Mouse (Mus musculus): ENCODE measurements around the gene Cdh3.

Cdh3 gene

DNA sequence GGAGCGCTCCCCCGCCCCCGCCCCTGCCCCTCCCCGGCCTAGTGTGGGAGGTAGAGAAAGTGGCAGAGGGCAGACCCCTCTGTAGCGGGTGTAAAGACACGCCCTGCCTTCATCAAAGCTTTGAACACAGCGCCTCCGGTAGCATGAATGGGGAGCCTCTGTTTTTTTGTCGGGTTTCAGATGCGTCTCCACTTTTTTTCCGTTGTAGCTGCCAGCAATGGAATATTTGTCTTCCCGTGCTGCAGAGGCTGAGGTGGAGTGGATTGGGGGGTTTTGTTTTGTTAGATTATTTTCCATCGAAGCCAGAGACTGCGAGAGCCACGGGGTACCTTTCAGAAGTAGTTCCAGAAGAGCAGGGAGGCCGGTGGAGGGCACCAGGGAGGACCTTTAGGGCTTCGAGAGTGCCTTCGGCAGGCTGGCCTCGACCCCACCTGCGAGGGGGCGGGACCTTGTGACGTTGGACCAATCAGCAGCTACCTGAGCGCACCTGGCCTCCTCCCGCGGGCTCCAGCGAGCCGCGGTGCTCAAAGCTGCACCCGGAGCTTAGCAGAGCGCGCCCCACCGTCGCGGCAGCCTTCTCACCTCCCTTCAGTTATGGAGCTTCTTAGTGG is at the start of gene Cdh3:
TSS of gene Cdh3 (plus strand) at position 527 of the 611 bp plus-strand sequence.
- in situ Hi-C loops (cut with MboI, MseI), result loop anchor here in 1 of 2 experiments (10.0 kb wide), 1 partner anchor 706 kb away; no protein-coding TSS in a partner anchor

DNA sequence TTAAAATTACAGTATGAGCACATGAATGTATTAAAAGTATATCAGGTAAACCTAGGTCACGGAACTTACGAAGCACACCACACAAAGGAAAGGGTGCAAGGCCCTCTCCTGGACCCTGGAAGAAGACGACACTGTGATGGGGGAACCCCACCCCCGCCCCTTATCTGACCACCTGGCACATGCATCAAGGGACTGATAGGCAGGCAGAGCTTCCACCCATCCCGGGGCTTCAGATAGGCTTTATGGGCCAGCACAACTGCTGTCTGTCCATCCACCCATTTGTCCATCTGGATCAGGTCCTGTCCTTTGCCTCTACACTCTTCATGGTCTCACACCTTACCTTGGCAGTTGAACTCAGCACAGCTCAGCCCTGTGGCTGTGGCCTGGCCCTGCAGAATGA is 48.6 kb upstream of the Cdh3 start:
- in situ Hi-C loops (cut with MboI, MseI), result no loop called here

DNA sequence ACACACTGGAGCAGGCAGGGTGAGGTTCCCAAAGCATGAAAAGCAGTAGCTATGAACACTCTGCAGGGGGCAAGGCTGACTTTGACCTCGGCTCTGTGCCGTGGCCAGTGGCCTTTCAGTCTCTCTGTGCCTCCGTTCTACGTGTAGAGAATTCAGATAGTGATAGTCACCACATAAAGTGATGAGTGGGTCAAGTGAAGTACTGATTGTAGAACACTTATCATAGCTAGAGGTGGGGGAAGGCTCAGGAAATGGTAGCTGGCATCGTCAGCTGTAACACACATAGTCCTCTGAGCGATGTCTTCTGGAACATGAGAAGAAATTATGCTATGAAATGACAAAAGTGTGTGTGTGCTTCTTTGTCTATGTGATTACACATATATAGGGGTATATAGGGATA is 46.9 kb upstream of the Cdh3 start:
- in situ Hi-C loops (cut with MboI, MseI), result no loop called here

DNA sequence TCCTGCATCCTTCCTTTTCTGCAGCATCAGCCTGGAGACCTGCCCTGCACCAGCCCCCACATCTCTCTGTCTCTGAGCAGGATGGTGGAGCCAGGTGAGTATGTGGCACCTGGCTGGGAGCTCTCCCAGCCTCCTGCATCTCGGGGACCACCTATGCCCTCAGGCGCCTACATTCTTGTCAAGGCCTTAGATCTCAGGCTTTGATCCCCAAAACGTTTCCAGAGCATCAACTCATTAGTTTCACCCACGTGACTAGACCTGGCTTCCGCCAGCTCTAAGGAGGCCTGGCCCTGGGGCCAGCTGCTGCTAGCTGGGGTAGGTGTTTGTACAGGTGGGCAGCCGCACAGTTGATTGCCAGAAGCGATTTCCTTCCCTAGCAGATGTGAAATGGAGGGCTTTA is 41.2 kb upstream of the Cdh3 start:
- in situ Hi-C loops (cut with MboI, MseI), result no loop called here

DNA sequence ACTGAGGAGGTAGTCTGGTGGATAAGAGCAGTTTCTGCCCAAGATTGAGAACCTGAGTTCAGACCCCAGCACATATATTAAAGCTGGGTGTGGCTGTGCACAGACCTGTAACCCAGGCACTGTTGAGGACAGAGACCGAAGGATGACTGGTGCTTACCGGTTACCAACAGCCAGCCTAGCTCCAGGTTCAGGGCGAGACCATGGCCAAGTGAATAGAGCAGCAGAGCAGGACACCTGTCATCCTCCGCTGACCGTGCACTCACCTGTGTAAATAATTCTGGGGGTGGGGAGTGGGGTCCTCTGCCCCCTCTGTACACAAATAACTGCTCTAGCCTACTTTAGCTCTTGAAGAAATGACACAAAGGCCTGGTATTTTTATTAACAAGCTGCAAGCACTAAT is 36.7 kb upstream of the Cdh3 start:
- in situ Hi-C loops (cut with MboI, MseI), result no loop called here

DNA sequence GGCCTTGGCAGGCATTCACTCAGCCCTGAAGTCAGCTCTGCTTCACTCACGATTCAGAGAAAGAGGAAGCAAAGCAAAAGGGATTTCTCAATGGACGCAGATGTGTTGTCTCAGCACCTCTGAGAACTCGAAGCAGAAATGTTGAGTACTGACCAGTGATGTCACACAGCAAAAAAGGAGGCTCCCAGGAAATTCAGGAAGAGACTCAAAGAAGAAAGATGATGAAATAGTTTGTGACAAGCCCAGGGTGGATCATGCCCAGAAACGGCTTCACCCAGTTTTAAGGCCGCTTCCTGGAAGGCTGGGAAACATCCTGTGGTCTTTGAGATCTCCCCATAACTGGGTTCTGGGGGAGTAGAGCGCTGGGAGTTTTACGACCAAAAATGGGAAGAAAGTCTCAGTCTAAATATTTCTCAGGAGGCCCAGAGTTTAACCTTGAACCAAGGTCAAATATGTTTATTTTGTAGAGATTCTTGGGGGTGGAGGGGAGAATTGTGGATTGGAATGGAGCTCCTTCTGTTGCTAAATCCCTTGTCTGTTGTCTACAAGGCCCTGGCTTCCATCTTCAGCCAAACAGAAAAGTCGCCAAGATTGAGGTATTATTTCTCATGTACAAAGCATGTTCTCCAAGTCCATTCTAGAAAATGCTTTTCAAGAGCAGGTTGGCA is 10.5 kb upstream of the Cdh3 start, which contains the start of gene 6030452D12Rik:
TSS of gene 6030452D12Rik (plus strand) at position 505 of the 668 bp plus-strand sequence.
- in situ Hi-C loops (cut with MboI, MseI), result no loop called here

DNA sequence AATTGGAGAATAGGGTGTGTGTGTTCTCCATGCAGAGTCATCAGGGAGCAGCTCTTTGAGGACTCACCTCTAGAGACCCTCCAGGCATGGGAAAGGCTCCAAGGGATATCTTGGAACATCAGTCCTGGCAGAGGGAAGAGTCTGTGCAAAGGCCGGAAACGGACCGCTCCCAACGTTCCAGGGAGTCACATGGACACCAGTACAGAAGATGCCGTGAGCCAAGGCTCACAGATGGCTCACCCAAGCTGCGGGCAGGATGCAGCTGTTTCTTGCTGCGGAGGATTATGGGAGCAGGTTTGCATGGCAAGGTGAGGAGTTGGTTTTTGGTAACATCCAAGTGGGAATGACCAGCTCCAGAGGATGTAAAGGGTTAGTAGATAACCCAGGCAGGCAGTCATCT is 6.5 kb upstream of the Cdh3 start:
- in situ Hi-C loops (cut with MboI, MseI), result no loop called here

DNA sequence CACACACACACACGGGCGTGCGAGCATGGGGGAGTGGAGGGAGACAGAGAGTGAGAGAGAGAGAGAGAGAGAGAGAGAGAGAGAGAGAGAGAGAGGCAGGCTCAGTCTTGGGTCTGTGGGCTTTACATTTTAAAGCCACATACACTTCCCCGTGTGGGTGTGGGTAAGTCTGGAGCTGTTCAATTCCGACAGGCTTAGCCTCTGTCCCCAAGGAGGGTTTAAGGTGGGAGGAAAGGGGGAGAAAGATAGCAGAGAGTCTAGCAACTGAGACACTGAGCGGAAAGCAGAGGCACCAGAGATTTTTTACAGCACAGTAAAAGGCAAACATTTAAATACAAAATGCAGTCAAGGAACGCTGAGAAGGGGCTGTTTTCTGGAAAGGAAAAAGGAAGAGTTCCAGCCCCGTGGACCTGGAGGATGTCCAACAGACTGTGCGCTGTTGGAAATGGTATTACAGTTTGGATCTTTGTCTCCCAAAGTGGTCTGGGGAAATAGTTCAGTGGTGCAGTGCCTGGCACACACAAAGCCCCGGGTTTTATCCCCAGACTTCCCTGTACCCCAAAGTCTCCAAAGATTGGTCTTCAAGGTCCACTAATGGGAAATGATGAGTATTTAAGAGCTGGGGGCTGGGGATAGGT is 5.2 kb upstream of the Cdh3 start:
- in situ Hi-C loops (cut with MboI, MseI), result no loop called here

DNA sequence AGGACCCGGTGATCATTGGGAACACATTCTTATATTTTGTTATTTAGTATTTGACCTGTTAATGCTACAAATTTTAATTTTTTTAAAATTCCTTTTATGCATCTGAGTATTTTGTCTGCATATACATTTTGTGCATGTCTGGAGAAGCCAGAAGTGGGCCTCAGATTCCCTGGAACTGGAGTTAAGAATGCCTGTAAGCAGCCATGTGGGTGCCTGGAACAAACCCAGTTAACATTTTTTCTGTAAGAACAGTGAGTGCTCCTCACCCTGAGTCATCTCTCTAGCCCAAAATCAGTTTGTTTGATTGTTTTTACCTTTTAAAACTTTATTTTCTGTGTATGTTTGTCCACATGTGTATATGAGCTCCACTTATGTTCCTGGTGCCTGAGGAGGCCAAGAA is 4.6 kb upstream of the Cdh3 start:
- in situ Hi-C loops (cut with MboI, MseI), result no loop called here

DNA sequence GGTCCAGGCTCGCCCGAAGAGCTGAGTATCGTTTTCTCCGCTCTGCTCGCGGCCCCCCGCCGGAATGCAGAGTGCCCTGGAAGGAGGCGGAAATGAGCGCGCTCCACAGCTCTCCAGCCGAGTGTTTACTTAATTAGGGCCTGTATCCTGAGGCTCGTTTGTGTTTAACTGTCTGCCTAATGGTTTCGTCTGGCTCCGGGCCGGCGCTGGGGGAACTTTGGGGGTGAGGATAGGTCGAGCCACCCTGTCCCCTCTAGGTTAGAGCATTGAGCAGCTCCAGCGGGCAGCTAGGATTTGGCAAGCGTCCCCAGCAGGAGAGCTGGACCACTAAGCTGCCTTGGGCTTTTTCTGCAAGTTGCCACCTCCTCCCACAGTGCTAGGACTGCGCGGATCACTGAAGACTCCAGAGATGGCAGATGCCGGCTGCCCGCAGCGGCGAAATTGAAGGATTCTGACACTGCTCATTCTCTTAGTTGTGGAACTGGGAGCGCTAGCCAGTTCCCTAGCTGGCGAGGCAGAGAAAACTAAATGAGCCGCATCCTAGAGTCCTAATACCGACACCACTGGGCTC is 2.8 kb upstream of the Cdh3 start:
- in situ Hi-C loops (cut with MboI, MseI), result no loop called here

DNA sequence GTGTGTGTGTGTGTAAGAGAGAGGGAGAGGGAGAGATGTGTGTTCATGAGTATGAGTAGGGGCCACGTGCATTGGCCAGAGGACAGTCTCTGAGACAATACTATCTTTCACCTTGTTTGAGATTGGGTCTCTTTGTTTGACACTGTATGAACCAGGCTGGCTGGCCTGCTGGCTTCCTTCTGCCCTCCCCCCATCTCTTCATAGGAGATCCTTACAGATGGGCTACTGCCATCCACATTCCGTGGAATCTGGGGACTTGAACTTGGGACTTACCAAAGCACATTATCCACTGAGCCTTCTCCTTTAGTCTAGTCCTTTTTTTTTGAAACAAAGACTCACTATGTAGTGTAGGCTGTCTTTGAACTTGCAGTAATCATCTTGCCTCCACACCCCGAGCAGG is 2.2 kb upstream of the Cdh3 start:
- in situ Hi-C loops (cut with MboI, MseI), result no loop called here

DNA sequence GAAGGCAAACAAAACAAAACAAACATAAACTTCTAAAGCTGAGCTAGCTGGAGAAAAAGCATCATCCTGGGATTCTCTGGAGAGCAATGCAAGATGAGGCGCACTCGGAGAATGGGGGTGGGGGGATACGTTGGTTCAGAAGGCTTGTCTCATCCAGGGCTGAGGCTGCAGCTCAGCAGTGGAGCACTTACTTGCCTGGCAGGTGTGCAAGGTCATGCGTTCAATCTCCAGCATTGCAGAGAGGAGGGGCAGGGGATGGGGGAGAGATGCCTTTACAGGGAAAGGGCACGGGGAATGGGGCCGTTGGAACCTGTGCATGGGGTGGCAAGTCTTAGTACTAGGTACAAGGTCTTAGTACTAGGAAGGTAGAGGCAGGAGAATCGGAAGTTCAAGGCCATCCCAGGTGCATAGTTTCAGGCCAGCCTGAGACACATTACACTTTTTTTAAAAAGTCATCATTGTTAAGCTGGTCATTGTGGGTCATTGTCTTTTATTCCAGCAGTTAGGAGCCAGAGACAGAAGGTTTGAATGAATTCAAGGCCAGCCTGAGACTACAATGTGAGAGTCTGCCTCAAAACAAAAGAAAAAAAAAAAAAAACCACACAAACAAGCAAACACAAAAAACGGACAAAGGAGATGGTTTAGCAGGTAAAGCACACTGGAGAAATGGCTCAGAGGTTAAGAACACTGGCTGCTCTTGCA is 1.5 kb upstream of the Cdh3 start:
- in situ Hi-C loops (cut with MboI, MseI), result no loop called here

DNA sequence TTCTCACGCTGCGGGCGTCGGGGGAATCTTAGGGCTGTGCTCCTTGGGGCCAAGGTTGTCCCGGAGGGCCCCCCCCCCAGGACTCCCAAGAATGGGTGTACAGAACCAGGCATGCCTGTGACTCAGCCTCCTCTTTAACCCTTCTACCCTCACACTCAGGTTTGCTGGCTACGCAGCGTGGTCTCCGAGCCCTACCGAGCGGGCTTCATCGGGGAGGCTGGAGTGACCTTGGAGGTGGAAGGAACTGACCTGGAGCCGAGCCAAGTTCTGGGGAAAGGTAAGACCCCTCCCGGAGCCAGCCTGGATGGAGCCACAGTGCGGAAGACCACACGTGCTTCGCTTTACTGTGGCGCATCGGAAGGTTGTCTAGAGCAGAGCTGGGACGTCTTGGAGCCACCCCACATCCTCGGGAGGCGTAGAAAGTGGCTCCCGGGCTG is 392 bp downstream of the Cdh3 start:
- in situ Hi-C loops (cut with MboI, MseI), result loop anchor here in 1 of 2 experiments (10.0 kb wide), 1 partner anchor 706 kb away; no protein-coding TSS in a partner anchor

DNA sequence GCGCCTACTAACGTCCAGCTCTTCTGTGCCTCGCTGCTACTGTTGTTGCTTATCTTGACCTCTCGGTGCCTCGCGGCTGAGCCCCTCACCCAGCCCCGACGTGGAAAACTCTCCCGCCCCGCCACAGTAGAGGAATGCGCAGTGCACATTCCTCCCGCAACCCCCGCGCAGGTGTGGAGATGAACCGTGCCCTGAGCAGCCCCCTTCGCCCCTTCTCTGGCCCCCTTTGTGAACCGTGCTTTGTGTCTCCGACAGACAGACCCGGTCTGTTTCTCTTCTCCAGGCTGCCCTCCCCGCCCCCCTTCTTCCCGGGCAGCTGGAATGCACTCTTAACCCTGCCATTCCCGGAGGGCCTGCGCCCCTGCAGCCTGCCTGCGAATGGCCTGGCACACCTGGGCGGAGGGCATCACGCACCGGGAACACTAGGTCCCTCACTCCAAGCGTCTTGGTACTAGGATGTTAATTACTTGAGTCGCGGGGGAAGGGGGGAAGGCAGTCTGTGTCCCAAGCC is 895 bp downstream of the Cdh3 start:
- in situ Hi-C loops (cut with MboI, MseI), result loop anchor here in 1 of 2 experiments (10.0 kb wide), 1 partner anchor 707 kb away; no protein-coding TSS in a partner anchor

DNA sequence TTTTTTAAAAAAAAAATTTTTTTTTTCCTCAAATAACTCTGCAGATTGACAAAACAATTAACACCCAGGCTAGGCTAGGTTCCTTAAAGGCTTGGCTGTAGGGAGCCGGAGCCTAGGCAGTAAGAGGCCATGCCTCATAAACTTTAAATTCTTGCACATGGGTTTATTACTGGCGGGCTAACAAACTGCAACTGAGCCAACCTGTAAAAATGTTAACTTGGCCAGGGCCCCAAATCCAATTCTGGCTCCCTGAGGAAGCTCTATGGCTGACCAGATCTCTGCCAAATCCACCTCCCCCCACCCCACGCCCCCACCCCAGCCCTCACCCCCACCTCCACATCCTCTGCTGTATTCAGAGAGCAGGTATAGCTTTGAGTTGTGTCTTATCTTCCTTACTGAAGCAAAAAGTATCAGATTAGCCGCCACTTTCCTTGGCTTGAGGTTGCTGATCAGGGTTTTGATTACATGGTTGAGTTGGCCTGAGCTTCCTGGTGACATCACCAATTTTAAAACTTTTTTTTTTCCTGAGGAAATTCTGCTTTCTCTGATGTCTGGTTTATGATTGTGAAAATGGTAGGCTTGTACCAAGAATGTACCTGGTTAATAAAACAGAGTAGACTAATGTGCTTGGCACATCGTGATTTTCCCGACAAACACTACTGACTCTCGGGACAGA is 1.9 kb downstream of the Cdh3 start:
- in situ Hi-C loops (cut with MboI, MseI), result loop anchor here in 1 of 2 experiments (10.0 kb wide), 1 partner anchor 708 kb away; no protein-coding TSS in a partner anchor

DNA sequence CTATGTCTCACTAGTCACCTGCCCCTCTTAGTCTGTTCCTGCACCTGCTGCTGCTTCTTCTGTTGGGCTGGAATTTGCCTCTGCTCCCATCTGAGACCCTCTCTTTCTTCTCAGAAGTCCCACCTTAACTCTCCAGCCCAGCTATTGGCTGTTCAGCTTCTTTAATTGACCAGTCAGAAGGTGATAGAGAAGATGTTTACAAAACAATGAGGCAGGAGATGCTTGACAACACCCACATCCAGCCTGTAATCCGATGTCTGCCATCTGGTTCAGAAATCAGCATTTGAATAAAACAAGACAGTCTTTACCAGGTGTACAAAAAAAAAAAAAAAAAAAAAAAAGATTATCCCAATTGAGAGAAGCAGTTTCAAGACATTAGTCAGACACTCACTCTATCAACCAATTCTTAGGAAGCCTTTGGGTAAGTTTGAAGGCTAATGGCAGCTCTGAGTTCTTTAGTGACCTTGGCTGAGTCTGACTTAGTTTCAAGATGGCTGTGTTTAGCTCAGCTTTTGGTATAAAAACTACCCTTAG is 5.3 kb downstream of the Cdh3 start:
- in situ Hi-C loops (cut with MboI, MseI), result loop anchor here in 1 of 2 experiments (10.0 kb wide), 1 partner anchor 711 kb away; no protein-coding TSS in a partner anchor

DNA sequence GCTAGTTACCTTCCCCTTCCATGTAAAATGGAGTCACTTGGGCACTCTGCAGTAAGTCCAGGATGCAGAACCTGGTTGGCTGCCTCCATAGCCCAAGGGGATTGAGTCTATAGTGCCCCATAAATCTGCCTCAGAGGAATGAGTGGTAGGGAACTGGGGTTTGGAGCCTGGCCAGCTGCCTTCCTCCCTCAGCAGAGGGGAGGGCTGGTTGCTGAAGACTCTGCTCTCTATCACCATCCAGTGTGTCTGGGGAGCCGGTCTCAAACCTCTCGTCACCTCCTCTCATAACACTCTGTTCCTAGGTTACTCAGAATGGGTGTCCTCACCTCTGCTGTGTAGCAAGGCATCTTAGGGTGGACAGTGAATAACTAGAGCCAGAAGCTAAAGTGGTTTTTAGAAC is 5.9 kb downstream of the Cdh3 start:
- in situ Hi-C loops (cut with MboI, MseI), result loop anchor here in 1 of 2 experiments (10.0 kb wide), 1 partner anchor 712 kb away; no protein-coding TSS in a partner anchor

DNA sequence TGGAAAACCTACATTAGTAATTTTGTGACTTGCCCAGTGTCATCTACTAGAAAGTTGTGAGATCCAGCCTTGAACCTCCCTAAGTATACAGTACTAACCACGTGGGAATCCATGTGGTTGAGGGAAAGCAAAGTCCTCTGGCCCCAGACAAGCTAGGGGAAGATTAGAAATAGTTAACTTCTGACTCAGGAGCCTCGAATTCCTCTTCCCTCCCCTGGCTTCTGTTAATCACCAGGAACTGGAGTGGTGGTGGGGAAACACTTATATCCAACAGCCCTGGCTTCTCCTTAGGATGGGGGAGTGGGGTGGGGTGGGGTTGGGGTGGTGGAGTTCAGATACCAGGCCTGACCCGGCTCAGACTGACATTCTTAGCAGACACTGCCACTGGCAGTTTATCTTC is 8.1 kb downstream of the Cdh3 start:
- in situ Hi-C loops (cut with MboI, MseI), result loop anchor here in 1 of 2 experiments (10.0 kb wide), 1 partner anchor 714 kb away; no protein-coding TSS in a partner anchor

DNA sequence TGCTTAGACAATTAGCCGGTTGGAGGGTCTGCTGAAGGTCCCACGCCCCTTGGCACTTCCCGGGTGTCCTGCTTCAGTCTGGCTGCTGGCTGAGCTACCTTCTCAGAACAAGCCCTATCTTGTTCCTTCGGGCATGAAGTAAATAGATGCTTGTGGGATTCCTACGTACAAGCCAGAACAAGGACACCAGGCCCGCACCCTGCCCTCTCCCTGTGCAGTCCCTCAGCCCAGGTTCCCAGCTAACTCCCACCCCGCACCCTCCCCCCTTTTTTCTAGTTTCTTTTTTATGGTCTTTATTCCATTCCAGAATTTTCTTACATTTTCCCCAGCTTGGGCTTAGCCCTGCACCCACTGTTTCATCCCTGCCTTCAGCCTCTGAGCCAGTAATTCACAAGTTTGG is 9.9 kb downstream of the Cdh3 start:
- in situ Hi-C loops (cut with MboI, MseI), result no loop called here

DNA sequence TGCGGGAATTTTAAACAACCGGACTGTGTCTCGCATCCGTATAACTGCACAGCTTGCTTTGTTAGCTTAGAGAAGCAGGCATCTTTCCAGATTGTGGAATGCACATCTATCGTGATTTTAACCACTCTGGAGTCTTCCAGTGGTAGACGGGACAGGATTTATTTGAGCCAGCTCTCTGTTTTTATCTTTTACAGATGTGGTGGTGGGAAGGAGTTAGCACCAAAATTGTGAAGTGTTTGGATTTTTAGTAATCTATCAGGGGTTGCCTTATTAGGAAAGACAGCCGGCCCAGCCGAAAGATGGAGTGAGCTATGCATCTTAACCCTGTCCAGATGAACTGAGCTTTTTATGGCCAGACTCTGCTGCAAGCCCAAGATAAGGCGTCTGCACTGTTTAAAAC is 11.2 kb downstream of the Cdh3 start:
- in situ Hi-C loops (cut with MboI, MseI), result no loop called here
